Mouse (Mus musculus): Measurements from ENCODE around the gene Hrh2. TPM values are rescaled to one million over a fixed set of nuclear protein-coding genes. Genes with fewer than 3 reads are reported as not detected.

Gene Hrh2
- polyA plus RNA-seq, 1 experiment from 2014 or later: 0.04 TPM

GRCm38 (mm10) chr13:54263641-54264040 lies 71.7 kb downstream of the Hrh2 start:
- ATAC-seq (ENCODE audit: low read depth): no peak
- 58% methylated on average over 6 of the region's 6 CpGs for WGBS

GRCm38 (mm10) chr13:54266472-54266871 lies 74.5 kb downstream of the Hrh2 start:
- ATAC-seq (ENCODE audit: low read depth): no peak
- WGBS: 4% methylated on average over 9 of the region's 9 CpGs
- no peak overlapping the region for H3K4me2 ChIP-seq (ENCODE audit: low read depth, low read length)
- no peak overlapping the region for H3K27ac ChIP-seq (ENCODE audit: low read length)
- H3K4me3 ChIP-seq (ENCODE audit: low read length): no peak overlapping the region
- no peaks in the 10 kb centered on the region for H3K27me3 ChIP-seq (ENCODE audit: control insufficient read depth, insufficient read depth, low read depth, low read length)
- no peaks in the 10 kb centered on the region for H3K9me3 ChIP-seq (ENCODE audit: control insufficient read depth, low read length)
- no peaks in the 10 kb centered on the region for H3K36me3 ChIP-seq (ENCODE audit: control insufficient read depth, insufficient read depth, low read length)
- H3K9ac ChIP-seq (ENCODE audit: low read length): no peak overlapping the region
- H3K4me1 ChIP-seq (replicated peaks; ENCODE audit: control insufficient read depth, insufficient read depth, low read length): no peaks in the 10 kb centered on the region

More at GRCm38 (mm10) chr13:54263641-54264040, 71.7 kb downstream of the Hrh2 start:
- Histone ChIP-seq H3K9me3 (ENCODE audit: control insufficient read depth, low read length) (no peaks in the 10 kb centered on the region), H3K27me3 (ENCODE audit: control insufficient read depth, insufficient read depth, low read depth, low read length) (no peaks in the 10 kb centered on the region), H3K36me3 (ENCODE audit: control insufficient read depth, insufficient read depth, low read length) (no peaks in the 10 kb centered on the region), H3K9ac (ENCODE audit: low read length) (no peak overlapping the region), H3K4me1 (replicated peaks; ENCODE audit: control insufficient read depth, insufficient read depth, low read length) (no peaks in the 10 kb centered on the region), H3K4me3 (ENCODE audit: low read length) (no peak overlapping the region), H3K4me2 (ENCODE audit: low read depth, low read length) (no peak overlapping the region), H3K27ac (ENCODE audit: low read length) (no peak overlapping the region)

GRCm38 (mm10) chr13:54269087-54269486 lies 77.2 kb downstream of the Hrh2 start:
- ATAC-seq (ENCODE audit: low read depth): no peak
- no peak overlapping the region for H3K4me2 ChIP-seq (ENCODE audit: low read depth, low read length)
- H3K4me3 ChIP-seq (ENCODE audit: low read length): no peak overlapping the region
- WGBS: 68% methylated on average over 3 of the region's 3 CpGs
- no peaks in the 10 kb centered on the region for H3K9me3 ChIP-seq (ENCODE audit: control insufficient read depth, low read length)
- no peak overlapping the region for H3K27ac ChIP-seq (ENCODE audit: low read length)
- H3K9ac ChIP-seq (ENCODE audit: low read length): no peak overlapping the region
- H3K36me3 ChIP-seq (ENCODE audit: control insufficient read depth, insufficient read depth, low read length): no peaks in the 10 kb centered on the region
- no peaks in the 10 kb centered on the region for H3K27me3 ChIP-seq (ENCODE audit: control insufficient read depth, insufficient read depth, low read depth, low read length)
- H3K4me1 ChIP-seq (replicated peaks; ENCODE audit: control insufficient read depth, insufficient read depth, low read length): no peaks in the 10 kb centered on the region

GRCm38 (mm10) chr13:54269628-54270027 lies 77.7 kb downstream of the Hrh2 start:
- WGBS: 64% methylated on average over 8 of the region's 8 CpGs
- Histone ChIP-seq H3K27ac (ENCODE audit: low read length) (no peak overlapping the region), H3K27me3 (ENCODE audit: control insufficient read depth, insufficient read depth, low read depth, low read length) (no peaks in the 10 kb centered on the region), H3K4me2 (ENCODE audit: low read depth, low read length) (no peak overlapping the region), H3K9ac (ENCODE audit: low read length) (no peak overlapping the region), H3K9me3 (ENCODE audit: control insufficient read depth, low read length) (no peaks in the 10 kb centered on the region), H3K4me3 (ENCODE audit: low read length) (no peak overlapping the region), H3K36me3 (ENCODE audit: control insufficient read depth, insufficient read depth, low read length) (no peaks in the 10 kb centered on the region), H3K4me1 (replicated peaks; ENCODE audit: control insufficient read depth, insufficient read depth, low read length) (no peaks in the 10 kb centered on the region)
- ATAC-seq (ENCODE audit: low read depth): no peak

GRCm38 (mm10) chr13:54272076-54272475 lies 80.1 kb downstream of the Hrh2 start:
- Histone ChIP-seq H3K4me2 (ENCODE audit: low read depth, low read length) (no peak overlapping the region), H3K4me3 (ENCODE audit: low read length) (no peak overlapping the region), H3K4me1 (replicated peaks; ENCODE audit: control insufficient read depth, insufficient read depth, low read length) (no peaks in the 10 kb centered on the region), H3K36me3 (ENCODE audit: control insufficient read depth, insufficient read depth, low read length) (no peaks in the 10 kb centered on the region), H3K9me3 (ENCODE audit: control insufficient read depth, low read length) (no peaks in the 10 kb centered on the region), H3K9ac (ENCODE audit: low read length) (no peak overlapping the region), H3K27me3 (ENCODE audit: control insufficient read depth, insufficient read depth, low read depth, low read length) (no peaks in the 10 kb centered on the region), H3K27ac (ENCODE audit: low read length) (no peak overlapping the region)
- 91% methylated on average over 7 of the region's 7 CpGs for WGBS
- ATAC-seq (ENCODE audit: low read depth): no peak

GRCm38 (mm10) chr13:54277406-54277805 lies 85.5 kb downstream of the Hrh2 start:
- Histone ChIP-seq H3K36me3 (ENCODE audit: control insufficient read depth, insufficient read depth, low read length) (no peaks in the 10 kb centered on the region), H3K4me2 (ENCODE audit: low read depth, low read length) (no peak overlapping the region), H3K4me3 (ENCODE audit: low read length) (no peak overlapping the region), H3K27me3 (ENCODE audit: control insufficient read depth, insufficient read depth, low read depth, low read length) (peaks cover 6% of the 10 kb centered on the region), H3K9ac (ENCODE audit: low read length) (no peak overlapping the region), H3K9me3 (ENCODE audit: control insufficient read depth, low read length) (peaks cover 2% of the 10 kb centered on the region; the same call in 1 of the 2 replicates), H3K27ac (ENCODE audit: low read length) (no peak overlapping the region), H3K4me1 (replicated peaks; ENCODE audit: control insufficient read depth, insufficient read depth, low read length) (peaks cover 2% of the 10 kb centered on the region)
- no peak for ATAC-seq (ENCODE audit: low read depth)
- 78% methylated on average over 6 of the region's 6 CpGs for WGBS

GRCm38 (mm10) chr13:54280366-54280765 lies 88.4 kb downstream of the Hrh2 start:
- Histone ChIP-seq H3K4me3 (ENCODE audit: low read length) (no peak overlapping the region), H3K27me3 (ENCODE audit: control insufficient read depth, insufficient read depth, low read depth, low read length) (peaks cover 6% of the 10 kb centered on the region), H3K27ac (ENCODE audit: low read length) (no peak overlapping the region), H3K9me3 (ENCODE audit: control insufficient read depth, low read length) (peaks cover 2% of the 10 kb centered on the region; the same call in 1 of the 2 replicates), H3K36me3 (ENCODE audit: control insufficient read depth, insufficient read depth, low read length) (no peaks in the 10 kb centered on the region), H3K4me2 (ENCODE audit: low read depth, low read length) (no peak overlapping the region), H3K4me1 (replicated peaks; ENCODE audit: control insufficient read depth, insufficient read depth, low read length) (peaks cover 10% of the 10 kb centered on the region), H3K9ac (ENCODE audit: low read length) (no peak overlapping the region)
- ATAC-seq (ENCODE audit: low read depth): no peak
- WGBS: 76% methylated on average over 7 of the region's 7 CpGs

- H3K4me2 ChIP-seq (ENCODE audit: low read depth, low read length): no peak overlapping the region
- peaks cover 2% of the 10 kb centered on the region; the same call in 1 of the 2 replicates for H3K9me3 ChIP-seq (ENCODE audit: control insufficient read depth, low read length)
- peaks cover 10% of the 10 kb centered on the region for H3K4me1 ChIP-seq (replicated peaks; ENCODE audit: control insufficient read depth, insufficient read depth, low read length)
- no peak for ATAC-seq (ENCODE audit: low read depth)
- H3K36me3 ChIP-seq (ENCODE audit: control insufficient read depth, insufficient read depth, low read length): no peaks in the 10 kb centered on the region
- 60% methylated on average over 7 of the region's 7 CpGs for WGBS
- no peak overlapping the region for H3K9ac ChIP-seq (ENCODE audit: low read length)
- peaks cover 6% of the 10 kb centered on the region for H3K27me3 ChIP-seq (ENCODE audit: control insufficient read depth, insufficient read depth, low read depth, low read length)
- H3K4me3 ChIP-seq (ENCODE audit: low read length): no peak overlapping the region
- no peak overlapping the region for H3K27ac ChIP-seq (ENCODE audit: low read length)
Measured at GRCm38 (mm10) chr13:54281149-54281548, 89.2 kb downstream of the Hrh2 start.

- no peak overlapping the region for H3K27ac ChIP-seq (ENCODE audit: low read length)
- H3K9me3 ChIP-seq (ENCODE audit: control insufficient read depth, low read length): peaks cover 2% of the 10 kb centered on the region; the same call in 1 of the 2 replicates
- no peak overlapping the region for H3K4me2 ChIP-seq (ENCODE audit: low read depth, low read length)
- H3K4me1 ChIP-seq (replicated peaks; ENCODE audit: control insufficient read depth, insufficient read depth, low read length): peaks cover 10% of the 10 kb centered on the region
- no peak overlapping the region for H3K4me3 ChIP-seq (ENCODE audit: low read length)
- H3K36me3 ChIP-seq (ENCODE audit: control insufficient read depth, insufficient read depth, low read length): no peaks in the 10 kb centered on the region
- ATAC-seq (ENCODE audit: low read depth): no peak
- no peak overlapping the region for H3K9ac ChIP-seq (ENCODE audit: low read length)
- H3K27me3 ChIP-seq (ENCODE audit: control insufficient read depth, insufficient read depth, low read depth, low read length): peaks cover 6% of the 10 kb centered on the region
- WGBS: 28% methylated on average over 8 of the region's 8 CpGs
Measured at GRCm38 (mm10) chr13:54281623-54282022, 89.7 kb downstream of the Hrh2 start.
